Mouse (Mus musculus) midbrain, embryonic 16.5 days (tissue): ENCODE data around the gene Rab8a. TPM values are rescaled to one million over a fixed set of nuclear protein-coding genes. Genes with fewer than 3 reads are reported as not detected.

Experiments used
- ATAC-seq: fragments of 200-750 bp; cut with Nextera tagmentation; 2 replicates; pipeline ENCODE4 v1.8.0; 2017; ENCODE audit warnings: moderate TSS enrichment
- H3K27ac ChIP-seq: fragments of 300-500 bp; sonication (generic); 2 replicates; pipeline ENCODE4 v1.5.1; 2014; ENCODE audit warnings: mild to moderate bottlenecking, low read length, mixed read lengths
- H3K27me3 ChIP-seq: fragments of 300-500 bp; sonication (generic); 2 replicates; pipeline ENCODE4 v1.6.1; 2014; ENCODE audit warnings: low read depth, low read length, mixed read lengths; ENCODE audit not compliant: control insufficient read depth, insufficient read depth
- H3K36me3 ChIP-seq: fragments of 300-500 bp; sonication (generic); 2 replicates; pipeline ENCODE4 v1.6.1; 2014; ENCODE audit warnings: mild to moderate bottlenecking, low read length, moderate library complexity, mixed read lengths; ENCODE audit not compliant: control insufficient read depth, insufficient read depth
- H3K4me1 ChIP-seq: fragments of 300-500 bp; sonication (generic); 2 replicates; pipeline ENCODE4 v1.6.1; 2014; ENCODE audit warnings: mild to moderate bottlenecking, low read length, mixed read lengths; ENCODE audit not compliant: control insufficient read depth, insufficient read depth
- H3K4me2 ChIP-seq: fragments of 300-500 bp; sonication (generic); 2 replicates; pipeline ENCODE4 v1.6.1; 2014; ENCODE audit warnings: mild to moderate bottlenecking, low read length, mixed read lengths
- H3K4me3 ChIP-seq: fragments of 300-500 bp; sonication (generic); 2 replicates; pipeline ENCODE4 v1.5.1; 2014; ENCODE audit warnings: low read depth, mild to moderate bottlenecking, low read length, moderate library complexity, mixed read lengths
- H3K9ac ChIP-seq: fragments of 300-500 bp; sonication (generic); 2 replicates; pipeline ENCODE4 v1.6.1; 2014; ENCODE audit warnings: low read depth, low read length, mixed read lengths
- H3K9me3 ChIP-seq: fragments of 300-500 bp; sonication (generic); replicated peaks from 2 replicates; pipeline ENCODE4 v1.6.1; 2014; ENCODE audit warnings: mild to moderate bottlenecking, low read length, mixed read lengths; ENCODE audit not compliant: control insufficient read depth, poor library complexity, severe bottlenecking
- WGBS: fragments of 180-500 bp; shearing (Covaris S2); extraction: QIAGEN DNeasy Blood & Tissue Kit; methylation state at CpG from one replicate; pipeline ENCODE4 v1.1.7; 2014; 5-methylcytosine and 5-hydroxymethylcytosine counted together
- polyA plus RNA-seq: library from polyadenylated mRNA; unstranded; fragments of >200 nt; fragmentation: Nextera tagmentation; extraction: Ambion mirVana; gene quantifications from 2 replicates; pipeline ENCODE4 v1.2.1, GENCODE M21; 2015

Gene Rab8a
- polyA plus RNA-seq, 1 experiment from 2014 or later: 84.5 TPM

- Histone ChIP-seq H3K27me3 (peaks cover 12% of the 10 kb centered on the region), H3K9me3 (no peaks in the 10 kb centered on the region), H3K27ac (no peak within 1 kb of the TSS), H3K4me3 (no peak within 1 kb of the TSS), H3K4me2 (no peak within 1 kb of the TSS), H3K9ac (no peak within 1 kb of the TSS), H3K4me1 (no peaks in the 10 kb centered on the region), H3K36me3 (no peaks in the 10 kb centered on the region)
- 80% methylated on average over 4 of the region's 4 CpGs for WGBS
- no peak for ATAC-seq
These were observed 52.5 kb downstream of the Rab8a start, which contains the start of gene Gm11034 for GRCm38 (mm10) chr8:72213536-72213935. TSS of gene Gm11034 (minus strand) at chr8:72213636.

GRCm38 (mm10) chr8:72215060-72215459 is 54.1 kb downstream of the Rab8a start:
- 43% methylated on average over 2 of the region's 2 CpGs for WGBS
- ATAC-seq: no peak
- Histone ChIP-seq H3K9ac (no peak overlapping the region), H3K4me3 (no peak overlapping the region), H3K27ac (no peak overlapping the region), H3K27me3 (peaks cover 12% of the 10 kb centered on the region), H3K4me1 (no peaks in the 10 kb centered on the region), H3K9me3 (no peaks in the 10 kb centered on the region), H3K36me3 (no peaks in the 10 kb centered on the region), H3K4me2 (no peak overlapping the region)

- ATAC-seq: no peak
- WGBS: 50% methylated on average over 1 of the region's 1 CpGs
- no peak overlapping the region for H3K4me2 ChIP-seq
- no peak overlapping the region for H3K4me3 ChIP-seq
- no peaks in the 10 kb centered on the region for H3K9me3 ChIP-seq
- no peak overlapping the region for H3K27ac ChIP-seq
- peaks cover 8% of the 10 kb centered on the region for H3K4me1 ChIP-seq
- H3K36me3 ChIP-seq: no peaks in the 10 kb centered on the region
- H3K27me3 ChIP-seq: peaks cover 12% of the 10 kb centered on the region
- H3K9ac ChIP-seq: no peak overlapping the region
These were observed 54.9 kb downstream of the Rab8a start for GRCm38 (mm10) chr8:72215871-72216270.

GRCm38 (mm10) chr8:72218781-72219540 is 58.0 kb downstream of the Rab8a start:
- Histone ChIP-seq H3K9ac (no peak overlapping the region), H3K27ac (0 out of 2 replicates have a peak overlapping the region, but pooled peaks have one; percentile 73), H3K4me3 (peak overlapping the region; percentile 57), H3K9me3 (no peaks in the 10 kb centered on the region), H3K4me1 (peaks cover 14% of the 10 kb centered on the region), H3K36me3 (peaks cover 10% of the 10 kb centered on the region), H3K27me3 (peaks cover 12% of the 10 kb centered on the region), H3K4me2 (peak overlapping the region; percentile 90)
- 75% methylated on average over 9 of the region's 10 CpGs for WGBS
- peak; percentile 50 for ATAC-seq

GRCm38 (mm10) chr8:72219541-72220363 is 58.8 kb downstream of the Rab8a start, which contains the start of gene Fam32a:
TSS of gene Fam32a (plus strand) at chr8:72219730.
- WGBS: 16% methylated on average over 39 of the region's 39 CpGs
- peak within 1 kb of the TSS; percentile 57 for H3K4me3 ChIP-seq
- peak; percentile 98 for ATAC-seq
- H3K4me1 ChIP-seq: peaks cover 14% of the 10 kb centered on the region
- peaks cover 12% of the 10 kb centered on the region for H3K27me3 ChIP-seq
- H3K36me3 ChIP-seq: peaks cover 10% of the 10 kb centered on the region
- no peaks in the 10 kb centered on the region for H3K9me3 ChIP-seq
- H3K4me2 ChIP-seq: peak within 1 kb of the TSS; percentile 90
- H3K9ac ChIP-seq: peak within 1 kb of the TSS; percentile 75
- H3K27ac ChIP-seq: peak within 1 kb of the TSS; percentile 73

- H3K27ac ChIP-seq: no peak overlapping the region
- H3K9ac ChIP-seq: no peak overlapping the region
- ATAC-seq: no peak
- H3K36me3 ChIP-seq: peaks cover 10% of the 10 kb centered on the region
- no peaks in the 10 kb centered on the region for H3K9me3 ChIP-seq
- WGBS: 76% methylated on average over 4 of the region's 4 CpGs
- peaks cover 14% of the 10 kb centered on the region for H3K4me1 ChIP-seq
- peak overlapping the region; percentile 57; the same call in 1 of the 2 replicates for H3K4me3 ChIP-seq
- H3K4me2 ChIP-seq: peak overlapping the region; percentile 90
- H3K27me3 ChIP-seq: peaks cover 7% of the 10 kb centered on the region; the same call in 1 of the 2 replicates
These were observed 59.8 kb downstream of the Rab8a start for GRCm38 (mm10) chr8:72220758-72221157.

- ATAC-seq: no peak
- H3K4me3 ChIP-seq: no peak overlapping the region
- H3K27me3 ChIP-seq: no peaks in the 10 kb centered on the region; the same call in 1 of the 2 replicates
- 93% methylated on average over 5 of the region's 5 CpGs for WGBS
- no peak overlapping the region for H3K4me2 ChIP-seq
- no peaks in the 10 kb centered on the region for H3K9me3 ChIP-seq
- H3K4me1 ChIP-seq: peaks cover 14% of the 10 kb centered on the region
- H3K9ac ChIP-seq: no peak overlapping the region
- no peak overlapping the region for H3K27ac ChIP-seq
- H3K36me3 ChIP-seq: peaks cover 10% of the 10 kb centered on the region
These were observed 61.7 kb downstream of the Rab8a start for GRCm38 (mm10) chr8:72222656-72223055.
